Mouse (Mus musculus) midbrain, postnatal 0 days (tissue): ENCODE measurements around the gene Nmt2. TPM values are rescaled to one million over a fixed set of nuclear protein-coding genes. Genes with fewer than 3 reads are reported as not detected.

Source experiments
- ATAC-seq: fragments of 200-750 bp; cut with Nextera tagmentation; 2 replicates; pipeline ENCODE4 v1.8.0; 2017; ENCODE audit warnings: moderate number of reproducible peaks, mild to moderate bottlenecking, moderate TSS enrichment, moderate library complexity; ENCODE audit not compliant: low FRiP score
- DNase-seq: peaks from one replicate; pipeline ENCODE4 v3.0.0-alpha.2; 2015; ENCODE audit warnings: low spot score
- H3K27ac ChIP-seq: fragments of 300-500 bp; sonication (generic); 2 replicates; pipeline ENCODE4 v1.5.1; 2014; ENCODE audit warnings: low read depth, mild to moderate bottlenecking, low read length, mixed read lengths
- H3K27me3 ChIP-seq: fragments of 300-500 bp; sonication (generic); 2 replicates; pipeline ENCODE4 v1.6.1; 2014; ENCODE audit warnings: low read length, control low read depth, mixed read lengths; ENCODE audit not compliant: insufficient read depth
- H3K36me3 ChIP-seq: fragments of 300-500 bp; sonication (generic); 2 replicates; pipeline ENCODE4 v1.6.1; 2014; ENCODE audit warnings: low read length, control low read depth, mixed read lengths; ENCODE audit not compliant: insufficient read depth
- H3K4me1 ChIP-seq: fragments of 300-500 bp; sonication (generic); 2 replicates; pipeline ENCODE4 v1.6.1; 2014; ENCODE audit warnings: mild to moderate bottlenecking, control low read depth, antibody characterized with exemption, low read length, mixed read lengths; ENCODE audit not compliant: insufficient read depth
- H3K4me2 ChIP-seq: fragments of 300-500 bp; sonication (generic); 2 replicates; pipeline ENCODE4 v1.6.1; 2014; ENCODE audit warnings: low read depth, mild to moderate bottlenecking, low read length, mixed read lengths; ENCODE audit not compliant: poor library complexity, severe bottlenecking
- H3K4me3 ChIP-seq: fragments of 300-500 bp; sonication (generic); 2 replicates; pipeline ENCODE4 v1.5.1; 2014; ENCODE audit warnings: low read depth, mild to moderate bottlenecking, low read length, moderate library complexity
- H3K9ac ChIP-seq: fragments of 300-500 bp; sonication (generic); replicated peaks from 2 replicates; pipeline ENCODE4 v1.6.1; 2014; ENCODE audit warnings: mild to moderate bottlenecking, low read length, moderate library complexity, mixed read lengths; ENCODE audit not compliant: poor library complexity, severe bottlenecking
- H3K9me3 ChIP-seq: fragments of 300-500 bp; sonication (generic); 2 replicates; pipeline ENCODE4 v1.6.1; 2016; ENCODE audit warnings: low read length, control low read depth
- CTCF ChIP-seq: IDR thresholded peaks from 2 replicates; pipeline ENCODE4 v1.5.1; 2016; ENCODE audit warnings: antibody characterized with exemption, mild to moderate bottlenecking
- WGBS: fragments of 180-500 bp; shearing (Covaris S2); extraction: QIAGEN DNeasy Blood & Tissue Kit; methylation state at CpG from one replicate; pipeline ENCODE4 v1.1.7; 2014; 5-methylcytosine and 5-hydroxymethylcytosine counted together
- polyA plus RNA-seq: library from polyadenylated mRNA; unstranded; fragments of >200 nt; fragmentation: Nextera tagmentation; extraction: Ambion mirVana; gene quantifications from 2 replicates; pipeline ENCODE4 v1.2.1, GENCODE M21; 2015
- total RNA-seq: library from RNA; depleted of rRNA; stranded (reverse); fragments of >200 nt; gene quantifications from 2 replicates; pipeline ENCODE4 v1.2.3, GENCODE M21; 2014; rRNA removed

The Nmt2 gene
- 79.9 and 90.9 TPM in 2 replicates for total RNA-seq
- polyA plus RNA-seq: 107 and 108 TPM in 2 replicates

- no peaks in the 10 kb centered on the region for H3K27me3 ChIP-seq
- peak within 1 kb of the TSS; percentile 71 for H3K4me2 ChIP-seq
- H3K36me3 ChIP-seq: no peaks in the 10 kb centered on the region
- ATAC-seq (peak; percentile 97), DNase-seq (peak; percentile 100)
- peak within 1 kb of the TSS; percentile 91 for H3K27ac ChIP-seq
- H3K9me3 ChIP-seq: no peaks in the 10 kb centered on the region
- H3K4me1 ChIP-seq: peaks cover 6% of the 10 kb centered on the region; the same call in 1 of the 2 replicates
- TF ChIP-seq CTCF: peak; percentile 50
- WGBS: under 1% methylated on average over 67 of the region's 88 CpGs
- peak within 1 kb of the TSS; percentile 93 for H3K9ac ChIP-seq
- peak within 1 kb of the TSS; percentile 78 for H3K4me3 ChIP-seq
Measured at GRCm38 (mm10) chr2:3283602-3284472, at the start of gene Nmt2. Gene Nmt2 (plus strand): TSS chr2:3284212.

DNA sequence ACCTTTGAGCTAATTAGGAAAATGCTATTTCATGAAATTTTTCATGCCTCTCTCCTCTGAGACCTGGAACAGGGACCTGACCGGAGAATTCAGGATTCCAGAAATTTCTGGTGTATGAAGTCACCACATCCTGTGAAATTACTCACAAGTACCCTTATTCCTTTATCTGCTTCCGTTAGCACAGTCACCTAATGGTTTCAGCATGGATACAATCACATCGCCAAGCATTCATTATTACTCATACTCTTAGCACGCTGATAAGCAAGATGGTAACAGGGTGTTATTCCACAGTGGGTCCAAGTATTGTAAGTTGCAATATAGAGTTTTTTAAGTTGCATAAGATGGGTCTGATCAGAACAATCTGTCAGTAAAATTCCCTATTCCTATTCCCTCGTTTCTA is 44.8 kb upstream of the Nmt2 start:
- no peaks in the 10 kb centered on the region for H3K27me3 ChIP-seq
- DNase-seq (no peak), ATAC-seq (no peak)
- 80% methylated on average over 5 of the region's 5 CpGs for WGBS
- no peaks in the 10 kb centered on the region for H3K36me3 ChIP-seq
- no peaks in the 10 kb centered on the region for H3K9me3 ChIP-seq
- no peak overlapping the region for H3K9ac ChIP-seq
- TF ChIP-seq CTCF: no peak
- no peak overlapping the region for H3K4me2 ChIP-seq
- H3K4me3 ChIP-seq: no peak overlapping the region
- H3K4me1 ChIP-seq: no peaks in the 10 kb centered on the region
- no peak overlapping the region for H3K27ac ChIP-seq

GRCm38 (mm10) chr2:3244251-3244650 is 39.8 kb upstream of the Nmt2 start:
- no peak overlapping the region for H3K9ac ChIP-seq
- no peaks in the 10 kb centered on the region for H3K27me3 ChIP-seq
- H3K27ac ChIP-seq: no peak overlapping the region
- H3K4me2 ChIP-seq: no peak overlapping the region
- TF ChIP-seq CTCF: no peak
- no peak overlapping the region for H3K4me3 ChIP-seq
- DNase-seq (no peak), ATAC-seq (no peak)
- no peaks in the 10 kb centered on the region for H3K4me1 ChIP-seq
- 60% methylated on average over 3 of the region's 3 CpGs for WGBS
- no peaks in the 10 kb centered on the region for H3K9me3 ChIP-seq
- no peaks in the 10 kb centered on the region for H3K36me3 ChIP-seq

- Histone ChIP-seq H3K4me3 (no peak overlapping the region), H3K27me3 (no peaks in the 10 kb centered on the region), H3K4me1 (no peaks in the 10 kb centered on the region), H3K9ac (no peak overlapping the region), H3K9me3 (no peaks in the 10 kb centered on the region), H3K36me3 (no peaks in the 10 kb centered on the region), H3K27ac (no peak overlapping the region), H3K4me2 (no peak overlapping the region)
- ATAC-seq (no peak), DNase-seq (no peak)
- WGBS: 90% methylated on average over 2 of the region's 2 CpGs
- TF ChIP-seq CTCF: no peak
Measured at GRCm38 (mm10) chr2:3251309-3251708, 32.7 kb upstream of the Nmt2 start.

DNA sequence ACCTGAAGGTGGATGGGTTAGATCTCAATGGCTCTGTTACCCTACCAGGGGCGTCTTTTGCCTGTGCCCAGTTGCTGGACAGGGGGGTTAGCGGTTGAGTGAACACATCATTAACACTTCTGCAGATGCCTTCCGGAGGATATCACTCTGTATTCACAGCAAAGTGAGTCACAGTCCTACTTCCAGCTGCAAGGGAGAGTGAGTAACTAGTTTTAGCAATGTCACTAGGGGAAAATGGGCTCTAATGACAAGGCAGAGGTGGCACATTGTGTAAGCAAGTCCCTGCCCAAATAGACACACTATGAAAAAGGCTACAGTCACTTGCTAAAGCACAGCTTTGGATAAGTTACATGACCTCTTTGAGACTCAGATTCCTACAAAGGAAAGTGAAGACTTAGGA is 17.5 kb upstream of the Nmt2 start:
- Histone ChIP-seq H3K4me2 (no peak overlapping the region), H3K9ac (no peak overlapping the region), H3K9me3 (no peaks in the 10 kb centered on the region), H3K4me1 (no peaks in the 10 kb centered on the region), H3K36me3 (no peaks in the 10 kb centered on the region), H3K4me3 (no peak overlapping the region), H3K27me3 (no peaks in the 10 kb centered on the region), H3K27ac (no peak overlapping the region)
- no peak for TF ChIP-seq CTCF
- 84% methylated on average over 3 of the region's 3 CpGs for WGBS
- DNase-seq: no peak
- no peak for ATAC-seq

GRCm38 (mm10) chr2:3267879-3268278 is 16.1 kb upstream of the Nmt2 start:
- Histone ChIP-seq H3K27me3 (no peaks in the 10 kb centered on the region), H3K27ac (no peak overlapping the region), H3K4me2 (no peak overlapping the region), H3K4me3 (no peak overlapping the region), H3K36me3 (no peaks in the 10 kb centered on the region), H3K9ac (no peak overlapping the region), H3K9me3 (no peaks in the 10 kb centered on the region), H3K4me1 (no peaks in the 10 kb centered on the region)
- WGBS: 21% methylated on average over 3 of the region's 3 CpGs
- TF ChIP-seq CTCF: no peak
- DNase-seq (no peak), ATAC-seq (no peak)
